In the genomic region with DNA sequence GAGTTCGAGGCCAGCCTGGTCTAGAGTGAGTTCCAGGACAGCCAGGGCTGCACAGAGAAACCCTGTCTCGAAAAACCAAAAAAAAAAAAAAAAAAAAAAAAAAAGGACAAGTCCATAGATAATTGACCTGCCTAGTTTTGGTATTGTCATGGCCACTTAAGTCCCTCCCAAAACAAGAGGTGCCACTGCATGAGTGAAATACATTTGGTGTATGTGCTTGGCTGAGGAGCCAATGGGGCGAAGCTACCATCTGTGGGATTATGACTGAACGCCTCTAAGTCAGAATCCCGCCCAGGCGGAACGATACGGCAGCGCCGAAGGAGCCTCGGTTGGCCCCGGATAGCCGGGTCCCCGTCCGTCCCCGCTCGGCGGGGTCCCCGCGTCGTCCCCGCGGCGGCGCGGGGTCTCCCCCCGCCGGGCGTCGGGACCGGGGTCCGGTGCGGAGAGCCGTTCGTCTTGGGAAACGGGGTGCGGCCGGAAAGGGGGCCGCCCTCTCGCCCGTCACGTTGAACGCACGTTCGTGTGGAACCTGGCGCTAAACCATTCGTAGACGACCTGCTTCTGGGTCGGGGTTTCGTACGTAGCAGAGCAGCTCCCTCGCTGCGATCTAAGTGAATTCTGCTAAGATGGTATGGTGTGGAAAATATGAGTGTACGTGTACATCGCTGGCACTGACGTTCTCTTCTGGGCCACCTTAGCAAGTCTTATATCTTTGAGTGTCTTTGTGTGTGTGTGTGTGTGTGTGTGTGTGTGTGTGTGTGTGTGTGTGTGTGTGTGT, we compare ENCODE assay signal across 7 mouse cellular contexts. TPM values are rescaled to one million over a fixed set of nuclear protein-coding genes. Genes with fewer than 3 reads are reported as not detected.
DNase-seq lines count a peak whose midpoint lies in the region; ATAC-seq and TF ChIP-seq lines count a peak whose summit lies in the region.
"Not testable (repeated sequence)": the region's sequence is repeated elsewhere in the genome, so short reads cannot be mapped to it uniquely, and the experiment has no call there.

No protein-coding gene starts in this region.

- H3K36me3 ChIP-seq in limb, embryonic 11.5 days (ENCODE audit: control insufficient read depth, insufficient read depth, low read length): not testable (repeated sequence)

- not testable (repeated sequence) for H3K27me3 ChIP-seq in limb, embryonic 11.5 days (ENCODE audit: control insufficient read depth, insufficient read depth, low read length)

- intact Hi-C loops in heart, postnatal 25 days (cut with DNase I): not testable (repeated sequence)

- TF ChIP-seq CTCF in layer of hippocampus, adult 2 months (conservative IDR thresholded peaks at IDR 0.05): not testable (repeated sequence)

- peak; percentile 22 for DNase-seq in brain, adult 2 months (ENCODE audit: low read depth, low spot score)
- DNase-seq in frontal cortex, postnatal 10 days (ENCODE audit: low spot score in 2 of 2): peak; percentile 94 to 100
- DNase-seq in heart, postnatal 25 days (ENCODE audit: low spot score): peak; percentile 100
- DNase-seq in layer of hippocampus, adult 2 months (ENCODE audit: low spot score in 2 of 2): peak; percentile 99 to 100
- peak; percentile 48 for DNase-seq in limb, embryonic 11.5 days (ENCODE audit: low spot score)
- DNase-seq in right cerebral cortex, adult 18-20 months: peak; percentile 100
- DNase-seq in thymus, postnatal 10 days (ENCODE audit: low spot score in 2 of 2): peak; percentile 100

- ATAC-seq in limb, embryonic 11.5 days (ENCODE audit: insufficient number of reproducible peaks, low FRiP score, low TSS enrichment, low read depth): not testable (repeated sequence)

- not testable (repeated sequence) for H3K4me1 ChIP-seq in limb, embryonic 11.5 days (ENCODE audit: control insufficient read depth, insufficient read depth, low read length)

- H3K4me3 ChIP-seq in layer of hippocampus, adult 2 months; limb, embryonic 11.5 days (ENCODE audit: low read depth, low read length): not testable (repeated sequence)

- 17% methylated on average over 54 of the region's 56 CpGs for WGBS in limb, embryonic 11.5 days

- not testable (repeated sequence) for H3K27ac ChIP-seq in layer of hippocampus, adult 2 months; limb, embryonic 11.5 days (replicated peaks; ENCODE audit: low read depth, low read length)

- not testable (repeated sequence) for H3K9me3 ChIP-seq in limb, embryonic 11.5 days (ENCODE audit: control insufficient read depth, low read length)

- not testable (repeated sequence) for H3K9ac ChIP-seq in limb, embryonic 11.5 days (ENCODE audit: low read length)

- H3K4me2 ChIP-seq in limb, embryonic 11.5 days (ENCODE audit: low read depth, severe bottlenecking): not testable (repeated sequence)

RNA-seq across cellular contexts. Expression of a gene that starts 9.4 kb away (rescaled TPM):
- 10 to 100 TPM; 15.9 to 17.0 TPM for total RNA-seq in heart, postnatal 25 days (2021)
- 10 to 100 TPM; 30.5 to 31.5 TPM for total RNA-seq in layer of hippocampus, adult 2 months (2021)
- polyA plus RNA-seq in limb, embryonic 11.5 days (2014; fragmentation: Nextera tagmentation; extraction: Ambion mirVana): 33.7 and 39.9 TPM in 2 replicates

RNA-seq across cellular contexts. Expression of a gene that starts 32.3 kb away (rescaled TPM):
- 10 to 100 TPM; 28.0 to 29.8 TPM for total RNA-seq in heart, postnatal 25 days (2021)
- 10 to 100 TPM; 74.5 to 96.1 TPM for total RNA-seq in layer of hippocampus, adult 2 months (2021)
- polyA plus RNA-seq in limb, embryonic 11.5 days (2014; fragmentation: Nextera tagmentation; extraction: Ambion mirVana): 83.0 and 85.1 TPM in 2 replicates

RNA-seq across cellular contexts. Expression of a gene that starts 59.2 kb away (rescaled TPM):
- 10 to 100 TPM; 52.7 to 56.8 TPM for total RNA-seq in heart, postnatal 25 days (2021)
- 10 to 100 TPM; 54.1 to 58.0 TPM for total RNA-seq in layer of hippocampus, adult 2 months (2021)
- 266 and 277 TPM in 2 replicates for polyA plus RNA-seq in limb, embryonic 11.5 days (2014; fragmentation: Nextera tagmentation; extraction: Ambion mirVana)

Comparison
In these comparisons a context has a peak if more than half of its experiments do, and no peak if none do; other contexts are left out.
1. DNase-seq: peak in every context shown above with its lines; median percentile 100 in heart, postnatal 25 days; 100 in right cerebral cortex, adult 18-20 months; 100 in thymus, postnatal 10 days; 100 in layer of hippocampus, adult 2 months; 97 in frontal cortex, postnatal 10 days; 48 in limb, embryonic 11.5 days; 22 in brain, adult 2 months.